Mouse (Mus musculus): ENCODE data around the gene Capn5.

Gene Capn5

GRCm38 (mm10) chr7:98148721-98149407, 29.2 kb downstream of the Capn5 start:
- no peak for DNase-seq (ENCODE audit: low spot score)

GRCm38 (mm10) chr7:98147766-98148165, 30.3 kb downstream of the Capn5 start:
- DNase-seq (ENCODE audit: low spot score), result no peak

GRCm38 (mm10) chr7:98146447-98146845, 31.6 kb downstream of the Capn5 start:
- no peak for DNase-seq (ENCODE audit: low spot score)

GRCm38 (mm10) chr7:98145842-98146446, 32.1 kb downstream of the Capn5 start:
- DNase-seq (ENCODE audit: low spot score), result no peak

DNA sequence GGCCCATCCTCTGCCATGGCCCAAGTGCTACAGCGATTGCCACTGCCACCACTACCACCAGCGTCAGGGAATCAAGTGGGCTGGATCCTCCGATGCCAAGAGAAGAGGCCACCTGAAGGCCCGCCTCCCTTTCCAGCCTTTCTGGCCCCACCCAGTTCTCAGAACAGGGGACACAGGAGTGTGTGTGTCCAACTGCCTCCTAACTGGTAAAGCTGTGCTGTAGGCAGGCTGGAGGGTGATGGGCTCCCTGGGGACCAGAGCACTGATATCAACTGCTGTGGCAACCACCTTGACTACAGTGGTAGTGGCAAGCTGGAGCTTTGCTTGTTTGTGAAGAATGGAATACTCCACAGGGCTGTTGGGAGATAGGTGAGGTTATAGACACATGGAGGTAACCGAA, 32.7 kb downstream of the Capn5 start, which contains the start of gene Omp:
Omp (minus strand) TSS at position 101 of the 400 bp plus-strand sequence.
- DNase-seq (ENCODE audit: low spot score), result no peak

DNA sequence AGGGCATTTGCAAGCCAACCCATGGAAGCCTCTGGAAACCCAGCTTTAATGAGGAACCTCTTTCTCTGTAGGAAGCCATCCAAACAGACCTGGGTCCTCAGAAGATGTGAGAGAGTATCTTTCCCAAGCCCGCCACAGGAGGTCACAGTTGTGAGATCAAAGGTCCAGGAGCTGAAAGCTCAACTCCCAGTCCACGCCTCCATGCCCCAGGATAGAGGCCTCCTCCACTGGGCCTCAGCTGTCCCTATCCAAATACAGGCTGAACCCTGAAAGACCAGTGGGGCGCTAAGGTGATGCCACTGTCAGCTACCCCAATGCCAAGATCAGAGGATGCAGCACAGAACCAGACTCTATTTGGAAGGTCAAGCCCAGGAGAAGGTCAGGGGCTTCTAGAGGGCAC, 35.4 kb downstream of the Capn5 start:
- no peak for DNase-seq (ENCODE audit: low spot score)

DNA sequence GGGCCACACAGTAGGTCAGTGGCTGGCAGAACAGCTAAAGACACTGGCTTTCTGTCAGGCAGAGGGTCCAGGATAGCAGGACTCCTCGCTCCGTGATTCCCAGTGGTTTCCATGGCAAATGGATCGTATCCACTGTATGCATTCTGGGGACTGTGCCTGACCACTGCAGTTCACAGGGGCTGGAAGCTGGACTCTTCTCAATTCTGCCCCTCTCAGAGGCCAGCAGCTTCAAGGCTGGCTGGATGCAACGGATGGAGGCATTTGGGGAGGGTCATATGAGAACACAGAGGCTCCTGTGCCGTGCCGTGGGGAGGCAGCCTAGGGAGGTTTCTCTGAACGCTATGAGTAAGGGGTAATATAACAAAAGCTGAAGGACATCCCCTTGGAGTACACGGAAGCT, 35.8 kb downstream of the Capn5 start:
- DNase-seq (ENCODE audit: low spot score), result no peak

DNA sequence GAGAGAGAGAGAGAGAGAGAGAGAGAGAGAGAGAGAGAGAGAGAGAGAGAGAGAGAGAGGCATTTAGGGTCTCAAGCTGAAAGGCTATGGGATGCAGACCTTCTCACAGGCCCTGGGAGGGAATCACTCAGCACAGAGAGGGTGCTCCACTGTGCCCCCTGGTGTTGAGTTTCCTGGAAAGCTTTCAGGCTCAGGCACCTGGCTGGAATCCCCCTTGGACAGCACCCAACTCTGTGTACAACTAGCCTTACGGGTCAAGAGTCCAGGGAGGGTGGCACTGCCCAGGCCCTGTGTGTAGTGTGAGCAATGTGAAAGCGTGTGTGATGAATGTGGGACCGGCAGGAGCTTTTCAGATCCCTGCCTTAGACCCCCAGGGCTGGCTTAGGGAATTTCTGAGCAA, 36.9 kb downstream of the Capn5 start:
- no peak for DNase-seq (ENCODE audit: low spot score)

- DNase-seq (ENCODE audit: low spot score), result no peak
Observed at GRCm38 (mm10) chr7:98140597-98140996, 37.5 kb downstream of the Capn5 start.

DNA sequence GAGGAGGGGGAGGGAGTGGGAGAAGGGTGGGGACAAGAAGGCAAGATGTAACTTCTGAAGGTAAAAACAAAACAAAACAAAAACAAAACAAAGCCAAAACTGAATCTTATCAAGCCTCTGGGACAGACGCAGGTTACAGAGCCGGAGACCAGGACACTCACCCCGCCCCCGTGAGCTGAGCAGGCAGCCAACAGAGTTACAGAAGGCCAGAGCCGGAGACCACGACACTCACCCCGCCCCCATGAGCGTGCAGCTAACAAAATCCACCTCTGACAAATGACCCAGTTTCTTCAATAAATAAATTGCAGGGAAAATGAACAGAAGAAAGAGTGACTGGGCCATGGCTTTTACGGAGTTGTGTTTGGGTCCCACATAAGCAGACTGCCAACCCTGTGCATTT, 38.9 kb downstream of the Capn5 start:
- DNase-seq (ENCODE audit: low spot score), result no peak

DNA sequence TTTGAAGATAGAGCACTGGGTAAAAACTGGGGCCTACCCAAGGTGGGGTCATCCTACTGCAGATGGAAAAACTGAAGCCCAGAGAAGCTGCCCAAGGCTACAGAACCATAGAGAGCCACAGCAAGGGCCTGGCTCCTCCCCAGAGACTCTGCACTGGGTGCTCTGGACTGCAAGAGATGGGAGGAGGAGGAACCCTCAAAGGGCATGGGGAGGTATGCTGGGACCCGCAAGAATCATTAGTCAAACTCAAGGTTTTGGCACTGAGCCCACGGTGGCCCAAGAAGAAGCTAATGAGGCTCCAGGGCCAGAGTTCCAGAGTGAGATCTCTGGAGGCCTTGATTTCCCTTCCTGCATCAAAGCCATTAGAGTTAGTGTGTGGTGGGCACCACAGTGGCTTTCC, 40.1 kb downstream of the Capn5 start:
- DNase-seq (ENCODE audit: low spot score), result no peak

DNA sequence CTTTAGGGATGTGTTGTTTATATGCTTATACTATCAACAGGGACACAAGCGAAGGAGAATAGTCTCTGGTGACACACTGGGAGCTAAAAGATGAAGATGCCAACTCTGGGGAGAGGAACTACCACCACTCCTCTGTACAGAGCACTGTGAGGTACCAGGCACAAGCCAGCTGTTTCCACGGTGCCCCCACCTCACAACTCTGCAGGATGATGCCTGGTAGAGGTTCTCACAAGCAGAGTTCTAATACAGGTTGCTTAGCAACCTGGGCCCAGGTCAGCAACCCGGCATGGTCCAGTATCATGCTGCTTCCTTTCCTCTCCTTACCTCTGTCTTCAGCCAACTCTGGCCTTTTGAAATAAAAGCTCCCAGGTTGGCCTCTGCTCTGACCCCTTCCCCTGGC, 40.5 kb downstream of the Capn5 start:
- no peak for DNase-seq (ENCODE audit: low spot score)

- no peak for DNase-seq (ENCODE audit: low spot score)
Observed at GRCm38 (mm10) chr7:98131751-98132150, 46.3 kb downstream of the Capn5 start.

GRCm38 (mm10) chr7:98125473-98125872, 52.6 kb downstream of the Capn5 start:
- no peak for DNase-seq (ENCODE audit: low spot score)

DNA sequence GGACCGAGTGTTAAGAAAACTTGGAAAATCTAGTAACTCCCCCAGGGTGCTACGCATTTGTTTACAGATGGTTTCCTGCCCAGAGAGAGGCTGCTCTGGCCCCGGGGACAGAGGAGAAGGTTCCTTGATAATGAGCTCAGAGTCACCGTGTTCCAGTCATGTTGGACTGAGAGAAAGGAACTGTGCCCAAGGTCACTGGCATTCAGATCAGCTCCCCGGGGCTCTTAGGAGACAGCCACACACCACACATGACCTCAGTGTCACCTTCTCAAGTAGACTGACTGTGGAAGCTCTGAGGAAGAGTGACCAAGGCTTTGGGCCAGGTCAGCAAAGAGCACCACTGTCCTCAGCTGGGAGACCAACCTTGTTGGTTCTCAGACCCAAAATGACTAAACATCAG, 53.4 kb downstream of the Capn5 start:
- DNase-seq (ENCODE audit: low spot score), result no peak

DNA sequence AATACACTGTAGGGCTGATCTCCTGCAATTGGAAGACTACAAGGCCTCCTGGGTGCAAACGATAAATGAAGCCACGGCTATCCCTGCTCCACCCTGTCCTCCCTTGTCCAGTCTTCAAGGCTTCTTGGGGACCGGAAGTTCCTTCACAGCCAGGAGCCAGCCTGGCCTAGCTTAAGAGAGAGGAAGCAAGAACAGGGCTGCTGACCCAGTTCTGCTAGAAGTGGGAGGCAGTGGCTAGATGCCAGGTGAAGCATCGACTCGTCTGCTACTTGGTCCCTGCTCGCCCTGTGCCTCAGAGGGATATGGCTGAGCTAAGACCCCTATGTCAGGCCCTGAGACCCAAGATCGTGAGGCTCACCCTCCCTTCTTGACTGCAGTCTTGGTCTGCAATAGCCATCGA, 56.4 kb downstream of the Capn5 start:
- no peak for DNase-seq (ENCODE audit: low spot score)

DNA sequence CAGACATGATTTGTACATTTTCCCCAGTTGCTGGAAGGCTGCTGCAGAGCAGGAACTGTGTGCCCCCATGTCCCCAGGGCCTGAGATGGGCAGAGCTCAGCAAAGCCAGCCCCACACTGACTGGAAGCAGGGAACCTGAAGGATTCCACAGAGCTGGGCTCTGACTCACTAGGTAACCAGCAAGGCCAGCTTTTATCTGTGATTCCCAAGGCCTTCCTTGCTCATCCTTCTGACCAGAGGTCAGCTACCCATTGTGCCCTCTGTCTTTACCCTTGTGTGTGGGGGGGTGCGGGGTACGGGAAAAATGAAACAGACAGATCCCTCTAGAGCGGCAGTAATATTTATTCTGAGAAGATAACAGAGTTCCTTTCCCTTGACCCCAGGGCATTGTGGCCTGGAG, 56.8 kb downstream of the Capn5 start:
- DNase-seq (ENCODE audit: low spot score), result no peak

DNA sequence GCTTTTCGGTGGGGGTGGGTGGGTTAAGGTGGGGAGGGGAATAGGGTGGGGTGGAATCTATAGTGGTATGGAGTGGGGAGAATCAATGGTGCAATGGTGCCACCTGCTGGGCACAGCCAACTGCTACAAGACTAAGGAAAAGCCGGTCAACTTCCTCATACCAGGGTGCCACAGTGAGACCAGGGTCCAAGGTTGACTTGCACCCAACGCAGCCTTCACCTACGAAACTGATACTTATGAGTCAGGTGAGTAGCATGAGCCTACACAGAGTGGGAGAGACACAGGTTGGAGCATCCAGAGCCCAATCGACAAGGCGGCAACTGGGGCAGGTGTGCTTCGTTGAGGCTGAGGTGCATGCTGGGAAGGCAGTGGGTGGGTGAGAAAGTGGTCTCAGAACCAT, 57.7 kb downstream of the Capn5 start:
- no peak for DNase-seq (ENCODE audit: low spot score)

- DNase-seq (ENCODE audit: low spot score), result no peak
Observed at GRCm38 (mm10) chr7:98119961-98120232, 58.2 kb downstream of the Capn5 start.

GRCm38 (mm10) chr7:98119179-98119960, 58.7 kb downstream of the Capn5 start, which contains the start of gene Myo7a:
TSS of gene Myo7a (minus strand) at chr7:98119524.
- DNase-seq (ENCODE audit: low spot score), result no peak

- DNase-seq (ENCODE audit: low spot score), result no peak
Observed at GRCm38 (mm10) chr7:98117012-98117660, 60.9 kb downstream of the Capn5 start.

DNA sequence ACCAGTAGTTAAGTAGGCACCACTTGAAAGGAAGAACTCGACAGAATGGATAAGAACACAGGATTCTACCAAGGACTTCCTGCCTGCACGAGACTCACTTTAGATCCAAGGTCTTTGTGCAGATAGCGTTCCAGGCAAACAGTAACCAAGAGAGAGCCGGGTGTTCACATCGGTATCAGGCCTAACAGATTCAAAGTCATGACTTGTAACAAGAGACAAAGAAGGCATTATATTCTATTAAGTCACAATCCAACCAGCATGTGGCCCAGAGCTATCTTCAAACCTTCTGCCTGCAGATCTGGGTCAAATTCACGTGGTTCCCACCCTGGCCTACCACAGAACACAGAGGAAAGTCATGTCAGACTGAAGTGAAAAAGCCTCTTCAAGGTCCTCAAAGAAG, 63.4 kb downstream of the Capn5 start:
- no peak for DNase-seq (ENCODE audit: low spot score)

DNA sequence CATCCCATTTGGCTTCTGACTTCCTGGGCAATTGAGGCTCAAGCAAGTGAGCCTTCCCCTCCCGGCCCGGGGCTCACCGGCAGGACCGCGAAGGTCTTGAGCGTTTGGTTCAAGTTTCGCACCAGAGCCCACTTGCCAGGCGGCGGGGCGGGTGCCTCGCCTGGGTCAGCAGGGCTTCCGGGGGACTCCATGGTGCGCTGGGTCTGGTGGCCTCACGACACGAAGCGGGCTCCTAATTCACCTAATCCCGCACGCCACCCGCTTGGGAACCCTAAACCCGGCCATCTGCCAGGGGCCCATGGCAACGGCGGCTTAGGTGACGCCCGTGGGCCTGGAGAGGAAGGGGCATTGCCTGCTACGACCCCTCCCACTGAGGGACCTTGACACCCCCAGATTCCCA, 66.8 kb downstream of the Capn5 start:
- DNase-seq (ENCODE audit: low spot score), result no peak

All from urinary bladder, postnatal 10 days (tissue).